Mouse (Mus musculus): ENCODE results near the gene 4930583I09Rik. TPM values are rescaled to one million over a fixed set of nuclear protein-coding genes. Genes with fewer than 3 reads are reported as not detected.

Gene 4930583I09Rik
- polyA plus RNA-seq, 2 experiments, result not detected

GRCm38 (mm10) chr17:64802168-64802955, 33.5 kb downstream of the 4930583I09Rik start:
- ATAC-seq (ENCODE audit: low FRiP score, low read depth), result peak; percentile 37; the same call in 1 of the 2 replicates
- no peak overlapping the region for H3K27ac ChIP-seq (replicated peaks; ENCODE audit: low read depth, low read length)
- no peak for TF ChIP-seq POLR2A (IDR thresholded peaks at IDR 0.05; ENCODE audit: borderline replicate concordance, extremely low read depth, insufficient read depth, insufficient read length)

GRCm38 (mm10) chr17:64792623-64793022, 43.2 kb downstream of the 4930583I09Rik start:
- ATAC-seq (ENCODE audit: low FRiP score, low read depth) (peak; percentile 55; the same call in 1 of the 2 replicates), DNase-seq (ENCODE audit: low spot score) (no peak)
- no peak for TF ChIP-seq POLR2A (IDR thresholded peaks at IDR 0.05; ENCODE audit: borderline replicate concordance, extremely low read depth, insufficient read depth, insufficient read length)
- no peaks in the 10 kb centered on the region for H3K27me3 ChIP-seq (ENCODE audit: control insufficient read depth, insufficient read depth, low read length)
- H3K9me3 ChIP-seq (ENCODE audit: control insufficient read depth, low read length), result no peaks in the 10 kb centered on the region
- H3K27ac ChIP-seq (replicated peaks; ENCODE audit: low read depth, low read length), result no peak overlapping the region
- no peaks in the 10 kb centered on the region for H3K36me3 ChIP-seq (ENCODE audit: control insufficient read depth, insufficient read depth, low read length)
- no peak overlapping the region for H3K9ac ChIP-seq (ENCODE audit: low read depth, low read length, severe bottlenecking)
- H3K4me1 ChIP-seq (ENCODE audit: control insufficient read depth, insufficient read depth, low read length), result no peaks in the 10 kb centered on the region
- H3K4me2 ChIP-seq (replicated peaks; ENCODE audit: low read depth, low read length, severe bottlenecking), result no peak overlapping the region
- H3K4me3 ChIP-seq (replicated peaks; ENCODE audit: low read length), result no peak overlapping the region
- 77% methylated on average over 5 of the region's 5 CpGs for WGBS

More at GRCm38 (mm10) chr17:64802168-64802955, 33.5 kb downstream of the 4930583I09Rik start:
- no peak overlapping the region for H3K9ac ChIP-seq (ENCODE audit: low read depth, low read length, severe bottlenecking)
- no peaks in the 10 kb centered on the region for H3K27me3 ChIP-seq (ENCODE audit: control insufficient read depth, insufficient read depth, low read length)
- WGBS, result 33% methylated on average over 11 of the region's 11 CpGs
- no peaks in the 10 kb centered on the region for H3K4me1 ChIP-seq (ENCODE audit: control insufficient read depth, insufficient read depth, low read length)
- H3K4me2 ChIP-seq (replicated peaks; ENCODE audit: low read depth, low read length, severe bottlenecking), result no peak overlapping the region
- no peak overlapping the region for H3K4me3 ChIP-seq (replicated peaks; ENCODE audit: low read length)
- H3K9me3 ChIP-seq (ENCODE audit: control insufficient read depth, low read length), result no peaks in the 10 kb centered on the region
- peak; percentile 15 for DNase-seq (ENCODE audit: low spot score)
- H3K36me3 ChIP-seq (ENCODE audit: control insufficient read depth, insufficient read depth, low read length), result no peaks in the 10 kb centered on the region

- ATAC-seq (ENCODE audit: low FRiP score, low read depth), result no peak
- no peak overlapping the region for H3K4me2 ChIP-seq (replicated peaks; ENCODE audit: low read depth, low read length, severe bottlenecking)
- H3K9me3 ChIP-seq (ENCODE audit: control insufficient read depth, low read length), result no peaks in the 10 kb centered on the region
- no peaks in the 10 kb centered on the region for H3K36me3 ChIP-seq (ENCODE audit: control insufficient read depth, insufficient read depth, low read length)
- no peak for DNase-seq (ENCODE audit: low spot score)
- TF ChIP-seq POLR2A (IDR thresholded peaks at IDR 0.05; ENCODE audit: borderline replicate concordance, extremely low read depth, insufficient read depth, insufficient read length), result no peak
- whole genome bisulfite sequencing, result 93% methylated on average over 3 of the region's 3 CpGs
- no peaks in the 10 kb centered on the region for H3K27me3 ChIP-seq (ENCODE audit: control insufficient read depth, insufficient read depth, low read length)
- no peak overlapping the region for H3K4me3 ChIP-seq (replicated peaks; ENCODE audit: low read length)
- H3K27ac ChIP-seq (replicated peaks; ENCODE audit: low read depth, low read length), result no peak overlapping the region
- H3K4me1 ChIP-seq (ENCODE audit: control insufficient read depth, insufficient read depth, low read length), result no peaks in the 10 kb centered on the region
- no peak overlapping the region for H3K9ac ChIP-seq (ENCODE audit: low read depth, low read length, severe bottlenecking)
These were observed 43.8 kb downstream of the 4930583I09Rik start for GRCm38 (mm10) chr17:64792076-64792475.

- no peak for DNase-seq (ENCODE audit: low spot score)
- WGBS, result 54% methylated on average over 3 of the region's 3 CpGs
These were observed 46.7 kb downstream of the 4930583I09Rik start for GRCm38 (mm10) chr17:64789175-64789574.

GRCm38 (mm10) chr17:64788301-64788700, 47.6 kb downstream of the 4930583I09Rik start:
- no peaks in the 10 kb centered on the region for H3K36me3 ChIP-seq (ENCODE audit: control insufficient read depth, insufficient read depth, low read length)
- peaks cover 5% of the 10 kb centered on the region; the same call in 1 of the 2 replicates for H3K4me1 ChIP-seq (ENCODE audit: control insufficient read depth, insufficient read depth, low read length)

More at GRCm38 (mm10) chr17:64789175-64789574, 46.7 kb downstream of the 4930583I09Rik start:
- no peak for TF ChIP-seq POLR2A (IDR thresholded peaks at IDR 0.05; ENCODE audit: borderline replicate concordance, extremely low read depth, insufficient read depth, insufficient read length)
- Histone ChIP-seq H3K9me3 (ENCODE audit: control insufficient read depth, low read length) (no peaks in the 10 kb centered on the region), H3K9ac (ENCODE audit: low read depth, low read length, severe bottlenecking) (no peak overlapping the region), H3K4me2 (replicated peaks; ENCODE audit: low read depth, low read length, severe bottlenecking) (no peak overlapping the region), H3K4me3 (replicated peaks; ENCODE audit: low read length) (no peak overlapping the region), H3K4me1 (ENCODE audit: control insufficient read depth, insufficient read depth, low read length) (peaks cover 5% of the 10 kb centered on the region; the same call in 1 of the 2 replicates), H3K27ac (replicated peaks; ENCODE audit: low read depth, low read length) (no peak overlapping the region), H3K36me3 (ENCODE audit: control insufficient read depth, insufficient read depth, low read length) (no peaks in the 10 kb centered on the region), H3K27me3 (ENCODE audit: control insufficient read depth, insufficient read depth, low read length) (no peaks in the 10 kb centered on the region)
- ATAC-seq (ENCODE audit: low FRiP score, low read depth), result no peak

More at GRCm38 (mm10) chr17:64788301-64788700, 47.6 kb downstream of the 4930583I09Rik start:
- no peak overlapping the region for H3K4me2 ChIP-seq (replicated peaks; ENCODE audit: low read depth, low read length, severe bottlenecking)
- no peak overlapping the region for H3K9ac ChIP-seq (ENCODE audit: low read depth, low read length, severe bottlenecking)
- TF ChIP-seq POLR2A (IDR thresholded peaks at IDR 0.05; ENCODE audit: borderline replicate concordance, extremely low read depth, insufficient read depth, insufficient read length), result no peak
- no peaks in the 10 kb centered on the region for H3K9me3 ChIP-seq (ENCODE audit: control insufficient read depth, low read length)
- DNase-seq (ENCODE audit: low spot score) (no peak), ATAC-seq (ENCODE audit: low FRiP score, low read depth) (no peak)
- 79% methylated on average over 13 of the region's 13 CpGs for WGBS
- no peak overlapping the region for H3K4me3 ChIP-seq (replicated peaks; ENCODE audit: low read length)
- no peak overlapping the region for H3K27ac ChIP-seq (replicated peaks; ENCODE audit: low read depth, low read length)
- H3K27me3 ChIP-seq (ENCODE audit: control insufficient read depth, insufficient read depth, low read length), result no peaks in the 10 kb centered on the region
